In the genomic region with DNA sequence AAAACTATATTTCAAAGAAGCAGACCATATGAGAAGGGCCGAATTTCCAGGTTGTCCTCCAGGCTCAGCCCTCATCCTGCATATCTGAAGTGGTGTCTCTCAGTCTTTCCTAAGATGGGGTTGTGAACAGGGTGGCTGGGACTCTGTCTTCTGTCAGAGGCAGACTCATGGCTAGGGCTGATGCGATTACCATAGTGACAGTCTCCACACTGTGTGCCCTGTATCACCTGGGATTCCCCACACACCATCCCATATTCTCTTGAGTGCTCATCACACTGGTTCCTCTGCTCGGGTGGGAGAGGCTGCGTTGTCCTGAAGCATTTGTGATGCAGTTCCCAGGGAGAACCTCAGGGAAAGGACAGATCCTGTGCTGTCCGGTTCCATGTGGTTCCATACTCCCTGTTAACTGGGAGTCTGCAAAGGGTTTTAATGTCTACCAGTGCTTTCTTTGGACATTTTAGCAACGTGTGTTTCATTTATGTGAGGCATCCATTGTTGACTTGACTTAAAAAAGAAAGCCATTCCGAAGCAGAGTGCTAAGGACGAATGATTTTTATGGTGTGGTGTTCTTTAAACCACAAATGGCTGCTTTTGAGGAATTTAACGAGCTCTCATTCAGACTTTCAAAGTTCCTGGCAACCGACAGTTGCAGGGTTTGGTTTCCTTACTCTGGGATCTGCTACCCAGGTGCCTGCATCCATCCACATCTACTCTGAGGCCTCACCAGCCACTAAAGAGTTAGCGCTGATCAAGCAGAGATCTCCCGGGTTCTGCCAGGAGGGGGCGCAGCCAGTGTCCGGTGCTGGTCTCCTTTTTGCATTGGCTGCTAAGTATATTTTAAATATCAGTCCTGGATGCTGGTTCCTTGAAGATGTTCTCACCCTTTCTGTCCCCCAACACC, we compare ENCODE assay signal across 9 mouse cellular contexts. TPM values are rescaled to one million over a fixed set of nuclear protein-coding genes. Genes with fewer than 3 reads are reported as not detected.
DNase-seq lines count a peak whose midpoint lies in the region; ATAC-seq and TF ChIP-seq lines count a peak whose summit lies in the region.
"Had no signal": no experiment of that assay in that cellular context is flagged by ENCODE, and none has a peak within 500 bp of the region (broad histone marks: within the 10 kb centered on the region; RNA-seq: fewer than 3 reads in every experiment).

No protein-coding gene starts in this region.

- no peak overlapping the region for H3K4me3 ChIP-seq in heart, embryonic 11.5 days (ENCODE audit: low read depth, low read length)
- H3K4me3 ChIP-seq in kidney, postnatal 0 days (replicated peaks; ENCODE audit: low read depth, low read length): no peak overlapping the region
- no peak overlapping the region for H3K4me3 ChIP-seq in midbrain, postnatal 0 days (ENCODE audit: low read depth, low read length)
- H3K4me3 ChIP-seq: myocyte had no signal

- intact Hi-C loops in heart, postnatal 14 days (cut with DNase I): loop anchor here (5.0 to 10.0 kb wide), 2 partner anchors 95 to 962 kb away; no protein-coding TSS in a partner anchor

- H3K9me3 ChIP-seq in heart, embryonic 11.5 days (replicated peaks; ENCODE audit: control insufficient read depth, low read length): no peaks in the 10 kb centered on the region
- no peaks in the 10 kb centered on the region for H3K9me3 ChIP-seq in kidney, postnatal 0 days (replicated peaks; ENCODE audit: low read length)
- H3K9me3 ChIP-seq in midbrain, postnatal 0 days (ENCODE audit: low read length): no peaks in the 10 kb centered on the region

- H3K9ac ChIP-seq in heart, embryonic 11.5 days (ENCODE audit: low read depth, low read length): no peak overlapping the region
- H3K9ac ChIP-seq in kidney, postnatal 0 days (ENCODE audit: low read depth, low read length): no peak overlapping the region
- no peak overlapping the region for H3K9ac ChIP-seq in midbrain, postnatal 0 days (replicated peaks; ENCODE audit: low read length, poor library complexity, severe bottlenecking)

- H3K36me3 ChIP-seq in heart, embryonic 11.5 days (ENCODE audit: control insufficient read depth, insufficient read depth, low read length): no peaks in the 10 kb centered on the region
- no peaks in the 10 kb centered on the region for H3K36me3 ChIP-seq in kidney, postnatal 0 days (ENCODE audit: insufficient read depth, low read length)
- no peaks in the 10 kb centered on the region for H3K36me3 ChIP-seq in midbrain, postnatal 0 days (ENCODE audit: insufficient read depth, low read length)

- no peak for ATAC-seq in heart, embryonic 11.5 days (replicated peaks; ENCODE audit: insufficient number of reproducible peaks, low FRiP score, low TSS enrichment)
- peak; percentile 73 for ATAC-seq in kidney, postnatal 0 days (replicated peaks; ENCODE audit: low FRiP score, low read depth)
- ATAC-seq in midbrain, postnatal 0 days (ENCODE audit: low FRiP score): no peak
- no peak for ATAC-seq in erythroblast, adult 5-6 weeks (replicated peaks; ENCODE audit: low FRiP score, poor library complexity, severe bottlenecking)

- WGBS in heart, embryonic 11.5 days (ENCODE audit: insufficient replicate concordance): 47% methylated on average over 14 of the region's 14 CpGs
- WGBS in kidney, postnatal 0 days: 35% methylated on average over 14 of the region's 14 CpGs
- 52% methylated on average over 14 of the region's 14 CpGs for WGBS in midbrain, postnatal 0 days

- peak; percentile 42 to 58 for DNase-seq in heart, postnatal 14 days
- peak; percentile 14 to 30 for DNase-seq in urinary bladder, adult 18-20 months (ENCODE audit: low spot score in 2 of 2)
- no peak for DNase-seq in urinary bladder, postnatal 10 days (ENCODE audit: low spot score)
- peak; percentile 49 for DNase-seq in cerebellum, adult 8-10 months
- DNase-seq in kidney, postnatal 0 days (ENCODE audit: low spot score): peak; percentile 72
- DNase-seq in midbrain, postnatal 0 days (ENCODE audit: low spot score): no peak

- H3K27ac ChIP-seq in heart, embryonic 11.5 days (ENCODE audit: low read depth, low read length): no peak overlapping the region
- H3K27ac ChIP-seq in kidney, postnatal 0 days: peak overlapping the region; percentile 50; the same call in 1 of the 2 replicates
- H3K27ac ChIP-seq in midbrain, postnatal 0 days (ENCODE audit: low read depth, low read length): no peak overlapping the region

- peaks cover 11% of the 10 kb centered on the region for H3K27me3 ChIP-seq in heart, embryonic 11.5 days (ENCODE audit: control insufficient read depth, insufficient read depth, low read length)
- no peaks in the 10 kb centered on the region for H3K27me3 ChIP-seq in kidney, postnatal 0 days (ENCODE audit: insufficient read depth, low read length)
- no peaks in the 10 kb centered on the region for H3K27me3 ChIP-seq in midbrain, postnatal 0 days (ENCODE audit: insufficient read depth, low read length)

- H3K4me2 ChIP-seq in heart, embryonic 11.5 days: no peak overlapping the region
- H3K4me2 ChIP-seq in kidney, postnatal 0 days (ENCODE audit: low read length): no peak overlapping the region
- H3K4me2 ChIP-seq in midbrain, postnatal 0 days (ENCODE audit: low read depth, low read length, poor library complexity, severe bottlenecking): no peak overlapping the region

- no peaks in the 10 kb centered on the region for H3K4me1 ChIP-seq in heart, embryonic 11.5 days (ENCODE audit: control insufficient read depth, insufficient read depth, low read length)
- no peaks in the 10 kb centered on the region for H3K4me1 ChIP-seq in kidney, postnatal 0 days (replicated peaks; ENCODE audit: insufficient read depth, low read length)
- H3K4me1 ChIP-seq in midbrain, postnatal 0 days (ENCODE audit: insufficient read depth, low read length): no peaks in the 10 kb centered on the region

- TF ChIP-seq CTCF in kidney, postnatal 0 days (IDR thresholded peaks at IDR 0.05; ENCODE audit: low read depth): peak; percentile 80
- peak; percentile 48 for TF ChIP-seq CTCF in midbrain, postnatal 0 days (IDR thresholded peaks at IDR 0.05)

RNA-seq across cellular contexts. Expression of a gene that starts 7.2 kb away (rescaled TPM):
- total RNA-seq in heart, postnatal 14 days (2021): 1 to 10 TPM; 5.1 to 5.6 TPM
- polyA plus RNA-seq in heart, embryonic 11.5 days (2014; fragmentation: Nextera tagmentation; extraction: Ambion mirVana): 0.54 and 1.0 TPM in 2 replicates
- polyA plus RNA-seq in kidney, postnatal 0 days (2015; fragmentation: Nextera tagmentation; extraction: Ambion mirVana): 26.3 and 27.3 TPM in 2 replicates
- 63.7 and 83.0 TPM in 2 replicates for total RNA-seq in midbrain, postnatal 0 days (2014; rRNA removed)
- 42.9 and 49.1 TPM in 2 replicates for polyA plus RNA-seq in midbrain, postnatal 0 days (2015; fragmentation: Nextera tagmentation; extraction: Ambion mirVana)
- 0.42 TPM in 1 of 2 replicates, not detected in the other for total RNA-seq in erythroblast, adult 5-6 weeks (2015; ENCODE audit: low replicate concordance)
- 0.28 TPM in 1 of 2 replicates, not detected in the other for total RNA-seq in erythroblast, adult 5-6 weeks (2017; ENCODE audit: low replicate concordance)
- polyA plus RNA-seq: myocyte had no signal

Comparison
In these comparisons a context has a peak if more than half of its experiments do, and no peak if none do; other contexts are left out.
1. DNase-seq: peak in heart, postnatal 14 days (2 of 2), urinary bladder, adult 18-20 months (2 of 2), cerebellum, adult 8-10 months (single experiment) and kidney, postnatal 0 days (single experiment); none in urinary bladder, postnatal 10 days (single experiment) and midbrain, postnatal 0 days (single experiment).